ENCODE assay signal across 11 mouse cellular contexts in the genomic region with DNA sequence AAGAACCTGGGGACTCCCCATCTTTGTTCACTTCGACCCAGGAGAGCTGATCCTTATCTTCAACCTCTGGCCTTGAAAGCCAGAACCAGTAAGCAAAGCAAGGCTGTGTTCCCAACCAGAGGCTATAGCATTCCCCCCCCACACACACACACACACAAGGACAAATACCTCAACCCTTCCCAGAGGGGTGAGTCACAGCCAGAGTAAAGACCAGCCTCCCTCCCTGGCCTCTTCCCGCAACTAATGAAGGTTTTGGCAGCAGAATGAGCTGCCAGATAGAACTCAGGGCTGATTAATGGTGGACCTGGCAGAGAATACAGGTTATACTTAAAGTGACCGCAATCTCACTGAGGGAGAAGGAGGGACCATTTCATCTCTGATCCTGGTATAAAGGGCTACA. TPM values are rescaled to one million over a fixed set of nuclear protein-coding genes. Genes with fewer than 3 reads are reported as not detected.
DNase-seq lines count a peak whose midpoint lies in the region; ATAC-seq lines count a peak whose summit lies in the region.
"Had no signal": no experiment of that assay in that cellular context is flagged by ENCODE, and none has a peak within 500 bp of the region (broad histone marks: within the 10 kb centered on the region; RNA-seq: fewer than 3 reads in every experiment).

No protein-coding gene starts in this region.

- no peaks in the 10 kb centered on the region for H3K27me3 ChIP-seq in heart, embryonic 16.5 days (ENCODE audit: control insufficient read depth, insufficient read depth, low read length)
- H3K27me3 ChIP-seq in lung, embryonic 16.5 days (ENCODE audit: control insufficient read depth, insufficient read depth, low read depth, low read length): no peaks in the 10 kb centered on the region
- H3K27me3 ChIP-seq in stomach, embryonic 15.5 days (replicated peaks): no peaks in the 10 kb centered on the region
- H3K27me3 ChIP-seq: forebrain, embryonic 12.5 days; hindbrain, embryonic 15.5 days; limb, embryonic 13.5 days had no signal

- intact Hi-C loops in heart, postnatal 36 days (cut with DNase I): no loop called here

- no peak overlapping the region for H3K4me2 ChIP-seq in heart, embryonic 16.5 days (ENCODE audit: low read depth, low read length)
- H3K4me2 ChIP-seq in lung, embryonic 16.5 days (ENCODE audit: low read depth, low read length): no peak overlapping the region
- no peak overlapping the region for H3K4me2 ChIP-seq in stomach, embryonic 15.5 days
- H3K4me2 ChIP-seq: forebrain, embryonic 12.5 days; hindbrain, embryonic 15.5 days; limb, embryonic 13.5 days had no signal

- DNase-seq in heart, postnatal 36 days: no peak
- DNase-seq in lung, postnatal 25 days (ENCODE audit: low spot score): no peak
- DNase-seq in adrenal gland, postnatal 25 days: peak; percentile 56
- DNase-seq in cerebellum, adult 9-10 months: no peak
- DNase-seq in thymus, postnatal 4 days: no peak

- H3K36me3 ChIP-seq in heart, embryonic 16.5 days (ENCODE audit: control insufficient read depth, insufficient read depth): no peaks in the 10 kb centered on the region
- no peaks in the 10 kb centered on the region for H3K36me3 ChIP-seq in lung, embryonic 16.5 days (ENCODE audit: control insufficient read depth, insufficient read depth, low read length)
- H3K36me3 ChIP-seq in stomach, embryonic 15.5 days: no peaks in the 10 kb centered on the region
- H3K36me3 ChIP-seq: forebrain, embryonic 12.5 days; hindbrain, embryonic 15.5 days; limb, embryonic 13.5 days had no signal

- H3K9ac ChIP-seq in heart, embryonic 16.5 days (ENCODE audit: low read length): no peak overlapping the region
- no peak overlapping the region for H3K9ac ChIP-seq in lung, embryonic 16.5 days (ENCODE audit: low read length)
- H3K9ac ChIP-seq in stomach, embryonic 15.5 days: no peak overlapping the region
- H3K9ac ChIP-seq: forebrain, embryonic 12.5 days; hindbrain, embryonic 15.5 days; limb, embryonic 13.5 days had no signal

- H3K27ac ChIP-seq in heart, embryonic 16.5 days (ENCODE audit: low read length): no peak overlapping the region
- H3K27ac ChIP-seq in lung, embryonic 16.5 days (ENCODE audit: low read length): no peak overlapping the region; the same call in 1 of the 2 replicates
- peak overlapping the region; percentile 84 for H3K27ac ChIP-seq in stomach, embryonic 15.5 days
- H3K27ac ChIP-seq: forebrain, embryonic 12.5 days; hindbrain, embryonic 15.5 days; limb, embryonic 13.5 days had no signal

- H3K4me3 ChIP-seq in heart, embryonic 16.5 days (ENCODE audit: low read length): no peak overlapping the region
- no peak overlapping the region for H3K4me3 ChIP-seq in lung, embryonic 16.5 days (ENCODE audit: low read length)
- no peak overlapping the region for H3K4me3 ChIP-seq in stomach, embryonic 15.5 days (replicated peaks)
- H3K4me3 ChIP-seq: forebrain, embryonic 12.5 days; hindbrain, embryonic 15.5 days; limb, embryonic 13.5 days had no signal

- peaks cover 29% of the 10 kb centered on the region; the same call in 1 of the 2 replicates for H3K4me1 ChIP-seq in heart, embryonic 16.5 days (ENCODE audit: control insufficient read depth, insufficient read depth, low read length)
- H3K4me1 ChIP-seq in lung, embryonic 16.5 days (replicated peaks; ENCODE audit: control insufficient read depth, insufficient read depth, low read length): peaks cover 25% of the 10 kb centered on the region
- peaks cover 50% of the 10 kb centered on the region for H3K4me1 ChIP-seq in stomach, embryonic 15.5 days

- H3K9me3 ChIP-seq in heart, embryonic 16.5 days (replicated peaks; ENCODE audit: control insufficient read depth, low read length): no peaks in the 10 kb centered on the region
- H3K9me3 ChIP-seq in lung, embryonic 16.5 days (ENCODE audit: control insufficient read depth, low read length): no peaks in the 10 kb centered on the region
- H3K9me3 ChIP-seq in stomach, embryonic 15.5 days: no peaks in the 10 kb centered on the region
- H3K9me3 ChIP-seq: forebrain, embryonic 12.5 days; hindbrain, embryonic 15.5 days; limb, embryonic 13.5 days had no signal

- peak; percentile 43; the same call in 1 of the 2 replicates for ATAC-seq in heart, embryonic 16.5 days (replicated peaks; ENCODE audit: extremely low read depth, insufficient read depth, low FRiP score)
- peak; percentile 53 for ATAC-seq in lung, embryonic 16.5 days (ENCODE audit: low read depth)
- peak; percentile 81 for ATAC-seq in stomach, embryonic 15.5 days (ENCODE audit: insufficient read depth, low FRiP score, low read depth)

- 33% methylated on average over 3 of the region's 3 CpGs for WGBS in heart, embryonic 16.5 days
- 23% methylated on average over 3 of the region's 3 CpGs for WGBS in lung, embryonic 16.5 days
- 19% methylated on average over 3 of the region's 3 CpGs for WGBS in stomach, embryonic 15.5 days

RNA-seq across cellular contexts. Expression of gene Ankrd40, which starts 18.8 kb away (rescaled TPM):
- polyA plus RNA-seq in heart, embryonic 16.5 days (2015; fragmentation: Nextera tagmentation; extraction: Ambion mirVana): 17.5 and 22.6 TPM in 2 replicates
- total RNA-seq in heart, postnatal 36 days (2021): 100 to 1,000 TPM; 263 to 301 TPM
- 11.5 and 12.2 TPM in 2 replicates for polyA plus RNA-seq in lung, embryonic 16.5 days (2015; fragmentation: Nextera tagmentation; extraction: Ambion mirVana)
- total RNA-seq in adrenal gland, postnatal 25 days (2021): 154 and 158 TPM in 2 replicates
- polyA plus RNA-seq in stomach, embryonic 15.5 days (2015; fragmentation: Nextera tagmentation; extraction: Ambion mirVana): 24.2 and 27.3 TPM in 2 replicates

RNA-seq across cellular contexts. Expression of gene Luc7l3, which starts 24.8 kb away (rescaled TPM):
- 62.4 and 73.2 TPM in 2 replicates for polyA plus RNA-seq in heart, embryonic 16.5 days (2015; fragmentation: Nextera tagmentation; extraction: Ambion mirVana)
- 10 to 100 TPM; 31.9 to 34.3 TPM for total RNA-seq in heart, postnatal 36 days (2021)
- 99.0 and 105 TPM in 2 replicates for polyA plus RNA-seq in lung, embryonic 16.5 days (2015; fragmentation: Nextera tagmentation; extraction: Ambion mirVana)
- total RNA-seq in adrenal gland, postnatal 25 days (2021): 97.2 and 105 TPM in 2 replicates
- polyA plus RNA-seq in stomach, embryonic 15.5 days (2015; fragmentation: Nextera tagmentation; extraction: Ambion mirVana): 116 TPM in 2 replicates

RNA-seq across cellular contexts. Expression of gene Abcc3, which starts 46.2 kb away (rescaled TPM):
- 1.1 and 1.3 TPM in 2 replicates for polyA plus RNA-seq in heart, embryonic 16.5 days (2015; fragmentation: Nextera tagmentation; extraction: Ambion mirVana)
- 1 to 10 TPM; 1.7 to 3.9 TPM for total RNA-seq in heart, postnatal 36 days (2021)
- 4.0 and 5.0 TPM in 2 replicates for polyA plus RNA-seq in lung, embryonic 16.5 days (2015; fragmentation: Nextera tagmentation; extraction: Ambion mirVana)
- total RNA-seq in adrenal gland, postnatal 25 days (2021): 4.5 and 5.1 TPM in 2 replicates
- 6.6 and 7.7 TPM in 2 replicates for polyA plus RNA-seq in stomach, embryonic 15.5 days (2015; fragmentation: Nextera tagmentation; extraction: Ambion mirVana)
